Mouse (Mus musculus) embryonic fibroblast, embryonic 13.5 days (primary cell): ENCODE data around the gene Als2cr12. TPM values are rescaled to one million over a fixed set of nuclear protein-coding genes. Genes with fewer than 3 reads are reported as not detected.
A peak's percentile ranks its signal among the peaks of the same experiment; 100 is the strongest.
"Not testable (repeated sequence)": the region's sequence is repeated elsewhere in the genome, so short reads cannot be mapped to it uniquely, and the experiment has no call there.

Experiments
- H3K27ac ChIP-seq: 2 replicates; pipeline ENCODE4 v1.5.1; 2012; ENCODE audit warnings: low read length, control low read depth, inconsistent platforms; ENCODE audit not compliant: insufficient read depth
- H3K4me1 ChIP-seq: 2 replicates; pipeline ENCODE4 v1.6.1; 2011; ENCODE audit warnings: low read length; ENCODE audit not compliant: control insufficient read depth, insufficient read depth
- H3K4me3 ChIP-seq: 2 replicates; pipeline ENCODE4 v1.5.1; 2011; ENCODE audit warnings: mild to moderate bottlenecking, control low read depth, low read length; ENCODE audit not compliant: insufficient read depth
- CTCF ChIP-seq: IDR thresholded peaks from 2 replicates; pipeline ENCODE4 v1.5.1; 2011; ENCODE audit warnings: mild to moderate bottlenecking, control low read depth, low read length, moderate library complexity, borderline replicate concordance; ENCODE audit not compliant: insufficient read depth
- POLR2A ChIP-seq: IDR thresholded peaks from 2 replicates; pipeline ENCODE4 v1.6.1; 2011; ENCODE audit warnings: low read depth, mild to moderate bottlenecking, control low read depth, low read length, moderate library complexity
- polyA plus RNA-seq: library from polyadenylated mRNA; stranded (reverse); fragments of >200 nt; gene quantifications from 2 replicates; pipeline ENCODE4 v1.2.4, GENCODE M21; 2011; ENCODE audit warnings: low read depth; ENCODE audit not compliant: missing spikeins, insufficient read length

Als2cr12 gene
- polyA plus RNA-seq, 1 experiment = not detected

GRCm38 (mm10) chr1:58652480-58653403, 43.0 kb downstream of the Als2cr12 start:
- TF ChIP-seq CTCF (no peak), POLR2A (peak; percentile 56; the same call in 1 of the 2 replicates)
- no peaks in the 10 kb centered on the region; the same call in 1 of the 2 replicates for H3K4me1 ChIP-seq
- peak overlapping the region; percentile 39 for H3K4me3 ChIP-seq
- peak overlapping the region; percentile 95 for H3K27ac ChIP-seq

GRCm38 (mm10) chr1:58651571-58652456, 44.0 kb downstream of the Als2cr12 start:
- not testable (repeated sequence) for H3K4me1 ChIP-seq
- peak overlapping the region; percentile 95 for H3K27ac ChIP-seq
- peak overlapping the region; percentile 39 for H3K4me3 ChIP-seq

GRCm38 (mm10) chr1:58628847-58629246, 66.9 kb downstream of the Als2cr12 start:
- not testable (repeated sequence) for H3K4me3 ChIP-seq, H3K27ac ChIP-seq, H3K4me1 ChIP-seq

- H3K4me1 ChIP-seq = no peaks in the 10 kb centered on the region
- TF ChIP-seq POLR2A (no peak), CTCF (no peak)
- no peak overlapping the region for H3K4me3 ChIP-seq
- H3K27ac ChIP-seq = no peak overlapping the region
These were observed 73.6 kb downstream of the Als2cr12 start for GRCm38 (mm10) chr1:58621996-58622748.

GRCm38 (mm10) chr1:58621251-58621650, 74.5 kb downstream of the Als2cr12 start:
- TF ChIP-seq POLR2A = no peak
- no peak for TF ChIP-seq CTCF
- H3K4me1 ChIP-seq = no peaks in the 10 kb centered on the region
- no peak overlapping the region for H3K4me3 ChIP-seq
- H3K27ac ChIP-seq = no peak overlapping the region

- Histone ChIP-seq H3K27ac (no peak overlapping the region), H3K4me1 (no peaks in the 10 kb centered on the region), H3K4me3 (no peak overlapping the region)
- TF ChIP-seq CTCF = no peak
- no peak for TF ChIP-seq POLR2A
These were observed 77.0 kb downstream of the Als2cr12 start for GRCm38 (mm10) chr1:58618766-58619165.

GRCm38 (mm10) chr1:58617978-58618668, 77.7 kb downstream of the Als2cr12 start:
- no peak overlapping the region for H3K27ac ChIP-seq
- no peak overlapping the region for H3K4me3 ChIP-seq
- H3K4me1 ChIP-seq = no peaks in the 10 kb centered on the region
- TF ChIP-seq CTCF (no peak), POLR2A (no peak)

GRCm38 (mm10) chr1:58617076-58617475, 78.7 kb downstream of the Als2cr12 start:
- H3K4me1 ChIP-seq = no peaks in the 10 kb centered on the region
- TF ChIP-seq CTCF (no peak), POLR2A (no peak)
- no peak overlapping the region for H3K27ac ChIP-seq
- no peak overlapping the region for H3K4me3 ChIP-seq

- no peak for TF ChIP-seq CTCF
- no peak for TF ChIP-seq POLR2A
- no peaks in the 10 kb centered on the region for H3K4me1 ChIP-seq
- H3K4me3 ChIP-seq = no peak overlapping the region
- no peak overlapping the region for H3K27ac ChIP-seq
These were observed 79.6 kb downstream of the Als2cr12 start for GRCm38 (mm10) chr1:58616176-58616575.

GRCm38 (mm10) chr1:58615146-58615545, 80.6 kb downstream of the Als2cr12 start:
- Histone ChIP-seq H3K4me3 (no peak overlapping the region), H3K4me1 (no peaks in the 10 kb centered on the region), H3K27ac (no peak overlapping the region)
- TF ChIP-seq CTCF = no peak
- no peak for TF ChIP-seq POLR2A
